Mouse (Mus musculus) forebrain, embryonic 16.5 days (tissue): ENCODE results near the gene Dync1i2. TPM values are rescaled to one million over a fixed set of nuclear protein-coding genes. Genes with fewer than 3 reads are reported as not detected.

Experiments
- ATAC-seq: fragments of 200-750 bp; cut with Nextera tagmentation; 2 replicates; pipeline ENCODE4 v1.8.0; 2017; ENCODE audit warnings: mild to moderate bottlenecking, moderate library complexity
- H3K27ac ChIP-seq: fragments of 300-500 bp; sonication (generic); 2 replicates; pipeline ENCODE4 v1.5.1; 2014; ENCODE audit warnings: low read length, control low read depth
- H3K27me3 ChIP-seq: fragments of 300-500 bp; sonication (generic); replicated peaks from 2 replicates; pipeline ENCODE4 v1.6.1; 2014; ENCODE audit warnings: low read length; ENCODE audit not compliant: control insufficient read depth, insufficient read depth
- H3K36me3 ChIP-seq: fragments of 300-500 bp; sonication (generic); 2 replicates; pipeline ENCODE4 v1.6.1; 2014; ENCODE audit not compliant: control insufficient read depth, insufficient read depth
- H3K4me1 ChIP-seq: fragments of 300-500 bp; sonication (generic); replicated peaks from 2 replicates; pipeline ENCODE4 v1.6.1; 2014; ENCODE audit warnings: low read length; ENCODE audit not compliant: control insufficient read depth, insufficient read depth
- H3K4me2 ChIP-seq: fragments of 300-500 bp; sonication (generic); 2 replicates; pipeline ENCODE4 v1.6.1; 2014; ENCODE audit warnings: mild to moderate bottlenecking, low read length, control low read depth
- H3K4me3 ChIP-seq: fragments of 300-500 bp; sonication (generic); replicated peaks from 2 replicates; pipeline ENCODE4 v1.5.1; 2014; ENCODE audit warnings: mild to moderate bottlenecking, low read length, control low read depth
- H3K9ac ChIP-seq: fragments of 300-500 bp; sonication (generic); replicated peaks from 2 replicates; pipeline ENCODE4 v1.6.1; 2014; ENCODE audit warnings: low read depth, low read length, control low read depth
- H3K9me3 ChIP-seq: fragments of 300-500 bp; sonication (generic); 2 replicates; pipeline ENCODE4 v1.6.1; 2016; ENCODE audit warnings: low read length; ENCODE audit not compliant: control insufficient read depth
- WGBS: fragments of 180-500 bp; shearing (Covaris S2); extraction: QIAGEN DNeasy Blood & Tissue Kit; methylation state at CpG from one replicate; pipeline ENCODE4 v1.1.7; 2014; 5-methylcytosine and 5-hydroxymethylcytosine counted together
- polyA plus RNA-seq: library from polyadenylated mRNA; unstranded; fragments of >200 nt; fragmentation: Nextera tagmentation; extraction: Ambion mirVana; gene quantifications from 2 replicates; pipeline ENCODE4 v1.2.1, GENCODE M21; 2015

Dync1i2 gene
- polyA plus RNA-seq, 1 experiment from 2014 or later: 189 TPM

DNA sequence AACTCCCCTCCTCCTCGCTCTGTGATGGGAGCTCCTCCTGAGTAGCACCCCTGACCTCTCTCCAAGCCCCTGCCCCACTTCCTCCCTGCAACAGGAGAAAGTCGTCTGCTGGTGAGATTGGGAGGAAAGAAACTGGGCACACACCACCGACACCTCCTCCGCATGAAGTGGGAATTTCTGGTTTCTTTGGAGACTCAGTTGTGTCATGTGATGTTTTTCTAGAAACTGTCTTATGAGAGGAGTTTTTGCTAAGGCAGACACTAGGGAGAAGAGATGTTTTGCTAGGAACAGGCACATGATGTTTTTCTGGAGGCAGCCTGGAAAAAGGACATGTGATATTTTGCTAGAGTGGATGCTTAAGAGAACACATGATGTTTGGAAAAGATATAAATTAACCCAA lies 11.0 kb upstream of the Dync1i2 start:
- H3K4me1 ChIP-seq: no peaks in the 10 kb centered on the region
- WGBS: 66% methylated on average over 4 of the region's 4 CpGs
- H3K27ac ChIP-seq: no peak overlapping the region
- H3K4me2 ChIP-seq: no peak overlapping the region
- H3K36me3 ChIP-seq: no peaks in the 10 kb centered on the region
- no peaks in the 10 kb centered on the region for H3K9me3 ChIP-seq
- no peak for ATAC-seq
- no peak overlapping the region for H3K4me3 ChIP-seq
- no peak overlapping the region for H3K9ac ChIP-seq
- no peaks in the 10 kb centered on the region for H3K27me3 ChIP-seq

DNA sequence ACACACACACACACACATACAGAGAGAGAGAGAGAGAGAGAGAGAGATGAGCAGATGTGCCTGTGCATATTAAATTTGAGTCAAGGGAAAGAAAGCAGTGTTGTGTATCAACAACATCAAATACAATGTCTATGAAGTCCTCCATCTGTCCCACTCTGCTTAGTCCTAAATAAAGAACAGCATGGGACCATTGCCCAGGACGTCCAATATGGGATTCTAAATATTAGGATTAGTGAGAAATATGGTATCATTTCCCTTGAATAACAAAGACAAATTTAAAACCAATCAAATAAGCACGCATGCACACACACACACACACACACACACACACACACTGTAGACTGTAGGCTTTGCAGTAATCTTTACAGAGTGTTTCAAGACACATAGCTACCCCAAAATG lies 9.6 kb upstream of the Dync1i2 start:
- H3K27me3 ChIP-seq: no peaks in the 10 kb centered on the region
- H3K9ac ChIP-seq: no peak overlapping the region
- no peak overlapping the region for H3K4me3 ChIP-seq
- no peaks in the 10 kb centered on the region for H3K4me1 ChIP-seq
- no peak overlapping the region for H3K27ac ChIP-seq
- WGBS: 74% methylated on average over 2 of the region's 2 CpGs
- ATAC-seq: no peak
- H3K9me3 ChIP-seq: no peaks in the 10 kb centered on the region
- no peaks in the 10 kb centered on the region for H3K36me3 ChIP-seq
- H3K4me2 ChIP-seq: no peak overlapping the region

DNA sequence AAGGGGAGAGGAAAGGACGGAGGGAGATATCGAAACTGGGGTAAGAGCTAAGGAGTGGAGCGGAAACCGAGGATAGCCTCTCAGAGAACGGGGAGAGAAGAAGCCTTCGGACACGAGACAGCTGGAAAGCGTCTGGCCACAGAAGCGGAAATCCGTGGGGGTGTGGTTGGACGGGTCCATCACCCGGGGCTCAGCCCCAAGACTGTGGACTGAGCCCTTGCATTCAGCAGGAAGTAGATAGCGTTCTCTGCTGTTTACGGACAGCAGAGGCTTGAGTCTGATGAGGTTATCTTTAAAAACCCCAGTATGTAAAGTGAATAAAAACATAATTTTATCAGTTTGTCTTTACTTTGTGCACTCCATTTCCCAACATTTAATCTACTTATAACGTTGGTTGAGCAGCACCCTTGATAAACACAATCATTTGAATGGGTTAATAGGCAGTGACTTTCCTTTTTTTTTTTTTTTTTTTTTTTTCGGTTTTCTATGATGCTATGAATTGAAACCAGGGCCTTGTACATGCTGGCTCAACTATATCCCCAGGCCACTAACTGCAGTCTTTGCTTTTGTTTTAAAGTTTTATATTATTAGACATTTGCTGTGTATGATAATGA lies 7.6 kb upstream of the Dync1i2 start:
- H3K4me1 ChIP-seq: no peaks in the 10 kb centered on the region
- no peaks in the 10 kb centered on the region for H3K9me3 ChIP-seq
- no peaks in the 10 kb centered on the region for H3K27me3 ChIP-seq
- 85% methylated on average over 16 of the region's 16 CpGs for WGBS
- no peak overlapping the region for H3K9ac ChIP-seq
- H3K4me3 ChIP-seq: no peak overlapping the region
- ATAC-seq: no peak
- H3K27ac ChIP-seq: no peak overlapping the region
- H3K4me2 ChIP-seq: no peak overlapping the region
- no peaks in the 10 kb centered on the region for H3K36me3 ChIP-seq

DNA sequence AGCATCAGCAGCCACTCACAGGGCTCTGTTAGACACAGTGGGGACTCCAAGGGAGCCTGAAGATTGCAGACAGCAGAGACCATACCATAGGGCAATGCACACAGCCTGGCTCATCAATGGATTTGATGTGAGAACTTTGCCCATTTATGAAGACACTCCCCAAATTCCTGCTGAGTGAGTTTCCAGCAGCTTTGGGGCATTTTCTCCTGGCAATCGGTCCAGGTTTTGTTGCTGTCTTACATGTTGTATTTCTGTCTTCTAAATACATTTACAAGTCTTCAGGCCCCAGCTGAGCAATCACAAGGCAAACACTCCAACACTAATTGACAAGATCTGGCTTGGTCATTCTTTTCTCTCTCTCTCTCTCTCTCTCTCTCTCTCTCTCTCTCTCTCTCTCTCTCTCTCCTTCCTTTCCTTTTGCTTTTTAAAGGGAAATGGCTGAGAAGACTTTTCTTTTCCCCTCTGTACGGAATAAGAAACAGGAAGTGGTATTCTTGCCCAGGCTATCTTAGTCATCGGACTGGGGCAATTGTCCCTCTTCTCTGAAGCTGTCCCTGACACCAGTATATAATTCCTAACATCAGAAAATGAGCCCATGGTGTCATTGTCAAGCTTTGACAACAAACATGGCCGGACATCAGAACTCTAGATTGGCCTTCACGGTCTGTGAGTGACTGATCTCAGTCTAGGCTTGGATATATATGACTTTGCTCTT lies 2.3 kb upstream of the Dync1i2 start:
- no peak overlapping the region for H3K4me2 ChIP-seq
- H3K27ac ChIP-seq: no peak overlapping the region
- H3K27me3 ChIP-seq: no peaks in the 10 kb centered on the region
- peaks cover 10% of the 10 kb centered on the region for H3K4me1 ChIP-seq
- no peaks in the 10 kb centered on the region for H3K9me3 ChIP-seq
- H3K4me3 ChIP-seq: no peak overlapping the region
- ATAC-seq: no peak
- H3K9ac ChIP-seq: no peak overlapping the region
- H3K36me3 ChIP-seq: no peaks in the 10 kb centered on the region
- WGBS: 78% methylated on average over 5 of the region's 5 CpGs

DNA sequence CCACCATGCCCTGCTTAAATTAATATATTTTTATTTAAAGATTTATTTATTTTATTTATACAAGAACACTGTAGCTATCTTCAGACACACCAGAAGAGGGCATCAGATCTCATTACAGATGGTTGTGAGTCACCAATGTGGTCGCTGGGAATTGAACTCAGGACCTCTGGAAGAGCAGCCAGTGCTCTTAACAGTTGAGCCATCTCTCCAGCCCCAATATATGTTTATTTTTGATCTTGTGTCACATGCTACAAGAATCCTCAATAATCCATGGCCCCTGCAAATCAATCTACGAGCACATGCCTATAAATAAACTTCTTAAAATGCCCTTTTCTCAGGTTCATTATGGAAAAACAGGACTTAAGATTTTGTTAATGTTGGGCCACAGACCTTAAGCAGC lies 410 bp upstream of the Dync1i2 start:
- Histone ChIP-seq H3K36me3 (peaks cover 3% of the 10 kb centered on the region; the same call in 1 of the 2 replicates), H3K4me2 (no peak overlapping the region), H3K27me3 (no peaks in the 10 kb centered on the region), H3K9me3 (no peaks in the 10 kb centered on the region), H3K27ac (no peak overlapping the region), H3K4me3 (peak overlapping the region; percentile 100; the same call in 1 of the 2 replicates), H3K9ac (no peak overlapping the region), H3K4me1 (peaks cover 10% of the 10 kb centered on the region)
- WGBS: 79% methylated on average over 2 of the region's 2 CpGs
- no peak; the same call in 1 of the 2 replicates for ATAC-seq

DNA sequence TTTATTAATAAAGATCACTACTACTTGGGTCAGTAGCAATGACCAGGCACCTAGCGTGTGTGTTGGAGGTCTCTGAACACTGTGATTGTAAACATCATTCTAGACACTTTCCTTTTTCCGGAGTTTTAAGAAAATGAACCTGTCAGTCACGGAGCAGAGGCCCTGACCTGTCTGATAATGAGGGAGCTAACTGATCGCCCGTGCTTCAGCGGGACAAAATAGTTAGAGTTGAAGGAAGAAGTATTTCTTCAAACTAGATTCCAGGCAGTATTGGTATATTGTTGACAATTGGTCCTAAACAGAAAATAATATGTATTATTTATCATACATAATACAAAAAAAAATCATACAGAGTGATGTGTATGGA lies 837 bp downstream of the Dync1i2 start:
- Histone ChIP-seq H3K9ac (peak overlapping the region; percentile 100), H3K36me3 (peaks cover 3% of the 10 kb centered on the region; the same call in 1 of the 2 replicates), H3K4me2 (peak overlapping the region; percentile 70), H3K27ac (peak overlapping the region; percentile 93), H3K4me3 (peak overlapping the region; percentile 100), H3K9me3 (no peaks in the 10 kb centered on the region), H3K4me1 (peaks cover 12% of the 10 kb centered on the region), H3K27me3 (no peaks in the 10 kb centered on the region)
- no peak for ATAC-seq
- 2% methylated on average over 6 of the region's 6 CpGs for WGBS

DNA sequence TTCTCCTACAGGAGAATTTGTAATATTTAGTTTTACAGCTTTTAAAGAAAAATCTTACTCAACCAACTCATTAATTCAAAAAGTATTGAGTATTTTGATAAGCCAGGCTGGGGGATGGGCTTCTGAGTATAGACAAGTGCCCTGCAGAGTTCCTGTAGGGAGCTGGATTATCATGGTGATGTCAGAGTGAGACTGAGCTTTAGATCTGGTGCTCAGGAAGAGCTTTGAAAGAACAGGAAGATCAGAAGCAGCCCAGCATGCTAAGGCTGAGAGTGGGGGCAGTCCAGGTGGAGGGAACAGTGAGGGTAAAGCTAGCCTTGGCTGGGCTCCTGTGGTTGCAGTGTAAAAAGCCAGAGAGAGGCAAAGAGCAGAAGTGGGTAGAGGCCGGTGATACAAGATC lies 9.5 kb downstream of the Dync1i2 start:
- Histone ChIP-seq H3K4me3 (no peak overlapping the region), H3K9me3 (no peaks in the 10 kb centered on the region), H3K4me1 (peaks cover 2% of the 10 kb centered on the region; the same call in 1 of the 2 replicates), H3K27ac (no peak overlapping the region), H3K4me2 (no peak overlapping the region), H3K9ac (no peak overlapping the region), H3K27me3 (no peaks in the 10 kb centered on the region), H3K36me3 (peaks cover 36% of the 10 kb centered on the region)
- no peak for ATAC-seq
- WGBS: 83% methylated on average over 1 of the region's 1 CpGs

DNA sequence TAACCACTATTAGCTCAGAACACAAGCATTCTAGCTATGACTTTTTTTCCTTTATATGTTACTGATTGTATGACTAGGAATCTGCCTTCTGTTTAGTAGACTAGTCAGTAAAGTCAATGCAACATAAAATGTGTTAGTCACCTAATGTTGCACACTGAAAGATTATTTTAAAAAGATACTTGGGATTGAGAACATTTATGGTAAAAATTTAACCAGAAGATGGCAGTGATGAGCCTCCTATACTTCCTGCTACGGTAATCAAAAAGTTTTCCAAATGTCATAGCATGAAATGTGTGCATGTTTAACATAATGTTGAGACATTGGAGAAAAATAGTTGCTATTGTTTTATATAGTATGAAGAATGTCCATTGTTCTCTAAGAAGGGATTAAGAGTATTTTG lies 15.9 kb downstream of the Dync1i2 start:
- Histone ChIP-seq H3K4me2 (no peak overlapping the region), H3K27ac (no peak overlapping the region), H3K27me3 (no peaks in the 10 kb centered on the region), H3K4me3 (no peak overlapping the region), H3K36me3 (peaks cover 17% of the 10 kb centered on the region), H3K9ac (no peak overlapping the region), H3K4me1 (no peaks in the 10 kb centered on the region; the same call in 1 of the 2 replicates), H3K9me3 (no peaks in the 10 kb centered on the region)
- ATAC-seq: no peak
- 24% methylated on average over 1 of the region's 1 CpGs for WGBS

DNA sequence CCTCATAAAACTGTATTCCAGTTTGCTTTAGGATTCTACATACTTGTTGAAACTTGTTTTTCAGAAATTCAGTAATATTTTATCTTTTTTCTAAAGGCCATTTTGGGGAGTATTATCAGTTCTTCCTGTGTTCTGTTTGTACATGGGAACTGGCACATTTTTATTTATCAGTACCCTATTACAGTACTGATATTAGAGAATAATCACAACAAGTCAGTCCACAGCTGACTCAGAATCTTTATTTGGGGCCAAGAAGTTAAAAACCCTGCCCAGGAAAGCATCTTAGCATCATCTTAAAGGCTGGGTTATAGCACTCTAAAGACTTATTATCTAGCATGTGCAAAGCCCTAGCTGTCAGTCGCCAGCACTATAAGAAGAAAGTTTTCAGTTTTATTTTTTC lies 18.1 kb downstream of the Dync1i2 start:
- H3K27me3 ChIP-seq: no peaks in the 10 kb centered on the region
- H3K4me2 ChIP-seq: no peak overlapping the region
- H3K4me1 ChIP-seq: no peaks in the 10 kb centered on the region; the same call in 1 of the 2 replicates
- no peak overlapping the region for H3K4me3 ChIP-seq
- no peak overlapping the region for H3K27ac ChIP-seq
- H3K9ac ChIP-seq: no peak overlapping the region
- H3K36me3 ChIP-seq: peaks cover 2% of the 10 kb centered on the region
- ATAC-seq: no peak
- H3K9me3 ChIP-seq: no peaks in the 10 kb centered on the region
- WGBS: 85% methylated on average over 1 of the region's 1 CpGs
